27 mouse cellular contexts compared by ENCODE assay signal in genomic region chr5:65444981-65445380, GRCm38 (mm10). TPM values are rescaled to one million over a fixed set of nuclear protein-coding genes. Genes with fewer than 3 reads are reported as not detected.
DNase-seq lines count a peak whose midpoint lies in the region; ATAC-seq and TF ChIP-seq lines count a peak whose summit lies in the region.
"Had no signal": no experiment of that assay in that cellular context is flagged by ENCODE, and none has a peak within 500 bp of the region (broad histone marks: within the 10 kb centered on the region; RNA-seq: fewer than 3 reads in every experiment).

No protein-coding gene starts in this region.

- no peak for TF ChIP-seq EP300 in heart, adult 2 months (IDR thresholded peaks at IDR 0.05; ENCODE audit: insufficient read depth, low read depth, low read length)
- no peak for TF ChIP-seq EP300 in lung, postnatal 0 days (IDR thresholded peaks at IDR 0.05)

- no peak for TF ChIP-seq POLR2A in heart, adult 2 months (IDR thresholded peaks at IDR 0.05; ENCODE audit: insufficient read depth, low read depth, low read length)

- H3K27me3 ChIP-seq in heart, embryonic 13.5 days (replicated peaks): no peaks in the 10 kb centered on the region
- H3K27me3 ChIP-seq in heart, adult 2 months (ENCODE audit: control insufficient read depth, insufficient read depth, low read length): no peaks in the 10 kb centered on the region
- no peaks in the 10 kb centered on the region for H3K27me3 ChIP-seq in lung, postnatal 0 days (replicated peaks; ENCODE audit: insufficient read depth, low read length)
- H3K27me3 ChIP-seq: forebrain, embryonic 13.5 days; limb, embryonic 15.5 days; midbrain, embryonic 15.5 days had no signal

- H3K27ac ChIP-seq in heart, embryonic 13.5 days (replicated peaks): peak overlapping the region; percentile 24; the same call in 1 of the 2 replicates
- no peak overlapping the region for H3K27ac ChIP-seq in heart, adult 2 months
- H3K27ac ChIP-seq in lung, postnatal 0 days (ENCODE audit: low read length): no peak overlapping the region
- H3K27ac ChIP-seq: forebrain, embryonic 13.5 days; limb, embryonic 15.5 days; midbrain, embryonic 15.5 days had no signal

- intact Hi-C loops in heart, adult 2 months (cut with DNase I): no loop called here

- no peak for DNase-seq in heart, adult 2 months
- peak; percentile 51 for DNase-seq in lung, postnatal 0 days (ENCODE audit: low spot score)
- no peak for DNase-seq in lung, postnatal 25 days (ENCODE audit: low spot score)
- DNase-seq in frontal cortex, postnatal 36 days (ENCODE audit: low spot score in 2 of 2): no peak
- no peak for DNase-seq in gastrocnemius, adult 8-10 months (ENCODE audit: low spot score in 2 of 2)
- DNase-seq: cerebellum, adult 8-10 months; gastrocnemius, postnatal 14 days; heart, postnatal 4 days; kidney, postnatal 10 days; thymus, adult 2 months had no signal

- no peak overlapping the region for H3K4me2 ChIP-seq in heart, embryonic 13.5 days
- no peak overlapping the region for H3K4me2 ChIP-seq in lung, postnatal 0 days (replicated peaks; ENCODE audit: low read depth, low read length)
- H3K4me2 ChIP-seq: forebrain, embryonic 13.5 days; limb, embryonic 15.5 days; midbrain, embryonic 15.5 days had no signal

- peaks cover 21% of the 10 kb centered on the region for H3K4me1 ChIP-seq in heart, embryonic 13.5 days
- peaks cover 2% of the 10 kb centered on the region; the same call in 1 of the 2 replicates for H3K4me1 ChIP-seq in heart, adult 2 months (ENCODE audit: control insufficient read depth, insufficient read depth, low read length)
- no peaks in the 10 kb centered on the region for H3K4me1 ChIP-seq in lung, postnatal 0 days (ENCODE audit: insufficient read depth, low read depth, low read length)
- H3K4me1 ChIP-seq: forebrain, embryonic 13.5 days; limb, embryonic 15.5 days; midbrain, embryonic 15.5 days had no signal

- WGBS in heart, embryonic 13.5 days: 29% methylated on average over 3 of the region's 6 CpGs
- 23% methylated on average over 3 of the region's 6 CpGs for WGBS in heart, adult 2 months
- 40% methylated on average over 2 of the region's 6 CpGs for WGBS in lung, postnatal 0 days

- no peak for TF ChIP-seq CTCF in heart, adult 2 months (IDR thresholded peaks at IDR 0.05)
- no peak for TF ChIP-seq CTCF in lung, postnatal 0 days (IDR thresholded peaks at IDR 0.05)

- H3K79me2 ChIP-seq in heart, adult 2 months (replicated peaks; ENCODE audit: control insufficient read depth, insufficient read depth, low read length): no peaks in the 10 kb centered on the region

- H3K9ac ChIP-seq in heart, embryonic 13.5 days: no peak overlapping the region
- H3K9ac ChIP-seq in heart, adult 2 months (ENCODE audit: low read depth, low read length): no peak overlapping the region
- H3K9ac ChIP-seq in lung, postnatal 0 days (replicated peaks; ENCODE audit: low read depth): no peak overlapping the region
- H3K9ac ChIP-seq: forebrain, embryonic 13.5 days; limb, embryonic 15.5 days; midbrain, embryonic 15.5 days had no signal

- H3K9me3 ChIP-seq in heart, embryonic 13.5 days: no peaks in the 10 kb centered on the region
- no peaks in the 10 kb centered on the region for H3K9me3 ChIP-seq in lung, postnatal 0 days (ENCODE audit: low read length)
- H3K9me3 ChIP-seq: forebrain, embryonic 13.5 days; limb, embryonic 15.5 days; midbrain, embryonic 15.5 days had no signal

- no peak overlapping the region for H3K4me3 ChIP-seq in heart, embryonic 13.5 days
- H3K4me3 ChIP-seq in heart, adult 2 months: no peak overlapping the region
- no peak overlapping the region for H3K4me3 ChIP-seq in lung, postnatal 0 days (ENCODE audit: low read depth, low read length)
- H3K4me3 ChIP-seq: erythroblast, embryonic 14.5 days; forebrain, embryonic 13.5 days; limb, embryonic 15.5 days; midbrain, embryonic 15.5 days; myocyte had no signal

- H3K36me3 ChIP-seq in heart, embryonic 13.5 days: peaks cover 35% of the 10 kb centered on the region
- H3K36me3 ChIP-seq in heart, adult 2 months (ENCODE audit: control insufficient read depth, insufficient read depth, low read length): no peaks in the 10 kb centered on the region
- H3K36me3 ChIP-seq in lung, postnatal 0 days (ENCODE audit: insufficient read depth, low read length): peaks cover 5% of the 10 kb centered on the region; the same call in 1 of the 2 replicates

- ATAC-seq in heart, embryonic 13.5 days (ENCODE audit: extremely low read depth, insufficient number of reproducible peaks, low FRiP score, low TSS enrichment): no peak
- ATAC-seq in lung, postnatal 0 days: peak; percentile 70
- 0 out of 2 replicates have a peak, but pooled peaks have one; percentile 18 for ATAC-seq in common myeloid progenitor, adult 5-6 weeks (replicated peaks; ENCODE audit: low read depth, poor library complexity, severe bottlenecking)
- ATAC-seq: forebrain, embryonic 13.5 days; hindbrain, embryonic 16.5 days; intestine, postnatal 0 days; midbrain, embryonic 15.5 days had no signal

RNA-seq across cellular contexts. Expression of gene Ugdh, which starts 9.2 kb away (rescaled TPM):
- polyA plus RNA-seq in heart, embryonic 13.5 days (2015; fragmentation: Nextera tagmentation; extraction: Ambion mirVana): 62.6 and 64.7 TPM in 2 replicates
- total RNA-seq in heart, adult 2 months (2021): 10 to 100 TPM; 13.6 to 18.0 TPM
- polyA plus RNA-seq in heart, adult 2 months (2012; rRNA removed): 6.1 and 12.7 TPM in 2 replicates
- polyA plus RNA-seq in lung, postnatal 0 days (2015; fragmentation: Nextera tagmentation; extraction: Ambion mirVana): 71.9 and 77.3 TPM in 2 replicates
- total RNA-seq in common myeloid progenitor, adult 5-6 weeks (2017): 36.8 and 41.7 TPM in 2 replicates
- 1 to 10 TPM; 4.9 to 8.0 (median 6.1) TPM for total RNA-seq in gastrocnemius, adult 8-10 months (2022)

RNA-seq across cellular contexts. Expression of gene Gm43552, which starts 47.7 kb away (rescaled TPM):
- polyA plus RNA-seq in heart, embryonic 13.5 days (2015; fragmentation: Nextera tagmentation; extraction: Ambion mirVana): 1.9 TPM in 1 of 2 replicates, not detected in the other
- total RNA-seq in heart, adult 2 months (2021): not detected
- not detected in 2 replicates for polyA plus RNA-seq in heart, adult 2 months (2012; rRNA removed)
- polyA plus RNA-seq in lung, postnatal 0 days (2015; fragmentation: Nextera tagmentation; extraction: Ambion mirVana): not detected in 2 replicates
- total RNA-seq in common myeloid progenitor, adult 5-6 weeks (2017): not detected in 2 replicates
- 1 to 10 TPM in 2 of 4 experiments, not detected in 2; 1.4 to 6.5 TPM for total RNA-seq in gastrocnemius, adult 8-10 months (2022)
- total RNA-seq: ES-E14; left cerebral cortex, postnatal 36 days had no signal
- polyA plus RNA-seq: embryonic facial prominence, embryonic 11.5 days; erythroblast, embryonic 14.5 days; forebrain, embryonic 13.5 days; frontal cortex, adult 2 months; heart, embryonic 14.5 days; hindbrain, embryonic 16.5 days; intestine, postnatal 0 days; limb, embryonic 15.5 days; liver, embryonic 16.5 days; myocyte; neural tube, embryonic 14.5 days; stomach, embryonic 14.5 days; thymus, adult 2 months had no signal

RNA-seq across cellular contexts. Expression of gene Lias, which starts 53.7 kb away (rescaled TPM):
- polyA plus RNA-seq in heart, embryonic 13.5 days (2015; fragmentation: Nextera tagmentation; extraction: Ambion mirVana): 50.2 and 58.5 TPM in 2 replicates
- total RNA-seq in heart, adult 2 months (2021): 10 to 100 TPM; 45.7 to 54.1 TPM
- 21.3 and 32.5 TPM in 2 replicates for polyA plus RNA-seq in heart, adult 2 months (2012; rRNA removed)
- 38.6 and 42.8 TPM in 2 replicates for polyA plus RNA-seq in lung, postnatal 0 days (2015; fragmentation: Nextera tagmentation; extraction: Ambion mirVana)
- 34.7 and 42.6 TPM in 2 replicates for total RNA-seq in common myeloid progenitor, adult 5-6 weeks (2017)
- total RNA-seq in gastrocnemius, adult 8-10 months (2022): 10 to 100 TPM; 37.2 to 39.2 (median 37.9) TPM

RNA-seq across cellular contexts. Expression of gene Rpl9, which starts 53.7 kb away (rescaled TPM):
- 607 and 662 TPM in 2 replicates for polyA plus RNA-seq in heart, embryonic 13.5 days (2015; fragmentation: Nextera tagmentation; extraction: Ambion mirVana)
- total RNA-seq in heart, adult 2 months (2021): 100 to 1,000 TPM; 592 to 715 TPM
- 190 and 325 TPM in 2 replicates for polyA plus RNA-seq in heart, adult 2 months (2012; rRNA removed)
- 798 and 851 TPM in 2 replicates for polyA plus RNA-seq in lung, postnatal 0 days (2015; fragmentation: Nextera tagmentation; extraction: Ambion mirVana)
- total RNA-seq in common myeloid progenitor, adult 5-6 weeks (2017): 2,315 and 2,637 TPM in 2 replicates
- 100 to 1,000 TPM; 555 to 707 (median 597) TPM for total RNA-seq in gastrocnemius, adult 8-10 months (2022)
